Mouse (Mus musculus): Measurements from ENCODE around the gene Cd82. TPM values are rescaled to one million over a fixed set of nuclear protein-coding genes. Genes with fewer than 3 reads are reported as not detected.

Cd82 gene
- total and polyA plus RNA-seq, 3 experiments = 177 to 294 (median 215) TPM

GRCm38 (mm10) chr2:93415281-93415680, 47.7 kb downstream of the Cd82 start:
- H3K9ac ChIP-seq (ENCODE audit: insufficient read depth, low read depth) = no peak overlapping the region
- in situ Hi-C loops (cut with MboI; ENCODE audit: low pct_ligation_motif_present, low pct_unique_long_range_greater_than_20kb, low sequenced_read_pairs) = loop anchor here (10.0 kb wide), 1 partner anchor 240 kb away; no protein-coding TSS in a partner anchor
- TF ChIP-seq MAX (IDR thresholded peaks at IDR 0.05; ENCODE audit: low read length) (no peak), CTCF (conservative IDR thresholded peaks at IDR 0.05 in 1 of 2, IDR thresholded peaks at IDR 0.05 in 1 of 2; ENCODE audit: low read depth in 2 of 2, low read length in 2 of 2) (peak; percentile 40 to 79; a peak in 3 of 4 replicates), ZNF384 (IDR thresholded peaks at IDR 0.05; ENCODE audit: low read depth, low read length) (no peak), TCF12 (IDR thresholded peaks at IDR 0.05; ENCODE audit: low read depth, low read length) (no peak), POLR2A (IDR thresholded peaks at IDR 0.05; ENCODE audit: low read depth, low read length) (no peak), JUN (IDR thresholded peaks at IDR 0.05; ENCODE audit: insufficient read depth, low read depth, low read length) (no peak), PAX5 (IDR thresholded peaks at IDR 0.05; ENCODE audit: low read length) (no peak), SMC3 (IDR thresholded peaks at IDR 0.05; ENCODE audit: low read depth, low read length) (peak; percentile 55), MYC (IDR thresholded peaks at IDR 0.05; ENCODE audit: low read depth, low read length) (no peak), GABPA (IDR thresholded peaks at IDR 0.05; ENCODE audit: insufficient replicate concordance, low read depth, low read length) (no peak), ELF1 (IDR thresholded peaks at IDR 0.05; ENCODE audit: low read depth, low read length) (no peak), HCFC1 (IDR thresholded peaks at IDR 0.05; ENCODE audit: low read depth, low read length) (no peak), RAD21 (IDR thresholded peaks at IDR 0.05; ENCODE audit: low read depth, low read length) (peak; percentile 51)
- peaks cover 43 to 85% of the 10 kb centered on the region in 2 experiments for H3K4me1 ChIP-seq (ENCODE audit: control insufficient read depth in 1 of 2, insufficient read depth in 2 of 2)
- H3K27ac ChIP-seq (ENCODE audit: insufficient read depth, low read depth) = no peak overlapping the region
- H3K27me3 ChIP-seq (replicated peaks) = peaks cover 7% of the 10 kb centered on the region
- dilution Hi-C loops (cut with MboI; ENCODE audit: extremely low pct_ligation_motif_present, extremely low pct_unique_long_range_greater_than_20kb, low sequenced_read_pairs) = no loop called here
- peaks cover 16 to 31% of the 10 kb centered on the region in 2 experiments for H3K36me3 ChIP-seq (replicated peaks in 1 of 2; ENCODE audit: control insufficient read depth in 1 of 2, insufficient read depth in 1 of 2, low read length in 1 of 2)
- H3K4me3 ChIP-seq (replicated peaks in 1 of 3; ENCODE audit: low read depth in 2 of 3, low read length in 2 of 3, poor library complexity in 1 of 3) = no peak overlapping the region
- H3K79me2 ChIP-seq (replicated peaks; ENCODE audit: control insufficient read depth, extremely low read depth, insufficient read depth, poor library complexity, severe bottlenecking) = no peaks in the 10 kb centered on the region
- DNase-seq (ENCODE audit: extremely low read depth) = no peak
- H3K4me2 ChIP-seq (ENCODE audit: insufficient read depth, low read depth, poor library complexity, severe bottlenecking) = no peak overlapping the region
- no peaks in the 10 kb centered on the region for H3K9me3 ChIP-seq (replicated peaks; ENCODE audit: low read length)

GRCm38 (mm10) chr2:93414163-93414562, 48.8 kb downstream of the Cd82 start:
- Histone ChIP-seq H3K79me2 (replicated peaks; ENCODE audit: control insufficient read depth, extremely low read depth, insufficient read depth, poor library complexity, severe bottlenecking) (no peaks in the 10 kb centered on the region), H3K4me2 (ENCODE audit: insufficient read depth, low read depth, poor library complexity, severe bottlenecking) (no peak overlapping the region), H3K9me3 (replicated peaks; ENCODE audit: low read length) (no peaks in the 10 kb centered on the region), H3K36me3 (replicated peaks in 1 of 2; ENCODE audit: control insufficient read depth in 1 of 2, insufficient read depth in 1 of 2, low read length in 1 of 2) (peaks cover 5 to 20% of the 10 kb centered on the region in 2 experiments), H3K4me1 (ENCODE audit: control insufficient read depth in 1 of 2, insufficient read depth in 2 of 2) (peaks cover 38 to 74% of the 10 kb centered on the region in 2 experiments), H3K4me3 (replicated peaks in 1 of 3; ENCODE audit: low read depth in 2 of 3, low read length in 2 of 3, poor library complexity in 1 of 3) (no peak overlapping the region), H3K9ac (ENCODE audit: insufficient read depth, low read depth) (no peak overlapping the region), H3K27ac (ENCODE audit: insufficient read depth, low read depth) (no peak overlapping the region), H3K27me3 (replicated peaks) (peaks cover 16% of the 10 kb centered on the region)
- TF ChIP-seq RCOR1 (conservative IDR thresholded peaks at IDR 0.05; ENCODE audit: low read depth, low read length) = no peak
- no peak for TF ChIP-seq RAD21 (IDR thresholded peaks at IDR 0.05; ENCODE audit: low read depth, low read length)
- TF ChIP-seq TBP (conservative IDR thresholded peaks at IDR 0.05; ENCODE audit: low read depth, low read length) = no peak
- no peak for TF ChIP-seq ZNF384 (IDR thresholded peaks at IDR 0.05; ENCODE audit: low read depth, low read length)
- no peak for TF ChIP-seq MYC (IDR thresholded peaks at IDR 0.05; ENCODE audit: low read depth, low read length)
- TF ChIP-seq BHLHE40 (IDR thresholded peaks at IDR 0.05; ENCODE audit: low read depth, low read length) = no peak
- no peak for TF ChIP-seq UBTF (IDR thresholded peaks at IDR 0.05; ENCODE audit: low read depth, low read length)
- TF ChIP-seq USF1 (IDR thresholded peaks at IDR 0.05; ENCODE audit: low read depth, low read length) = no peak
- no peak for TF ChIP-seq POLR2A (IDR thresholded peaks at IDR 0.05; ENCODE audit: low read depth, low read length)
- TF ChIP-seq MAX (IDR thresholded peaks at IDR 0.05; ENCODE audit: low read length) = no peak
- no peak for TF ChIP-seq CTCF (conservative IDR thresholded peaks at IDR 0.05 in 1 of 2, IDR thresholded peaks at IDR 0.05 in 1 of 2; ENCODE audit: low read depth in 2 of 2, low read length in 2 of 2)
- no peak for TF ChIP-seq EP300 (IDR thresholded peaks at IDR 0.05; ENCODE audit: low read length)
- no peak for TF ChIP-seq IRF4 (IDR thresholded peaks at IDR 0.05; ENCODE audit: low read depth, low read length)
- in situ Hi-C loops (cut with MboI; ENCODE audit: low pct_ligation_motif_present, low pct_unique_long_range_greater_than_20kb, low sequenced_read_pairs) = loop anchor here (10.0 kb wide), 1 partner anchor 241 kb away; no protein-coding TSS in a partner anchor
- DNase-seq (ENCODE audit: extremely low read depth) = no peak
- dilution Hi-C loops (cut with MboI; ENCODE audit: extremely low pct_ligation_motif_present, extremely low pct_unique_long_range_greater_than_20kb, low sequenced_read_pairs) = no loop called here
